Mouse (Mus musculus) lung, postnatal 0 days (tissue): ENCODE results near the gene Tmem216.

Source experiments
- CTCF ChIP-seq: IDR thresholded peaks from 2 replicates; pipeline ENCODE4 v1.5.1; 2016; ENCODE audit warnings: antibody characterized with exemption, mild to moderate bottlenecking
- EP300 ChIP-seq: IDR thresholded peaks from 2 replicates; pipeline ENCODE4 v1.6.1; 2016; ENCODE audit warnings: antibody characterized with exemption, mild to moderate bottlenecking, control low read depth

- TF ChIP-seq CTCF (no peak), EP300 (no peak)
Measured at GRCm38 (mm10) chr19:10599648-10600047, 43.6 kb upstream of the Tmem216 start.
